Mouse (Mus musculus) hindbrain, embryonic 13.5 days (tissue): ENCODE results near the gene Kmo. TPM values are rescaled to one million over a fixed set of nuclear protein-coding genes. Genes with fewer than 3 reads are reported as not detected.

Experiments used
- polyA plus RNA-seq: library from polyadenylated mRNA; unstranded; fragments of >200 nt; fragmentation: Nextera tagmentation; extraction: Ambion mirVana; gene quantifications from 2 replicates; pipeline ENCODE4 v1.2.1, GENCODE M21; 2015

Kmo gene
- polyA plus RNA-seq, 1 experiment from 2014 or later, result 0.18 TPM

Other genes with a start within 250 kb of the Kmo start
- 27.1 and 28.9 TPM in 2 replicates for gene Rgs7, start 127.9 kb upstream of the Kmo start, polyA plus RNA-seq
- gene Fh1, start 5.3 kb downstream of the Kmo start, polyA plus RNA-seq, result 83.4 and 84.5 TPM in 2 replicates
- 5.4 and 6.8 TPM in 2 replicates for gene Opn3, start 72.4 kb downstream of the Kmo start, polyA plus RNA-seq
- 3.0 and 3.3 TPM in 2 replicates for gene Chml, start 72.5 kb downstream of the Kmo start, polyA plus RNA-seq
- not detected in 2 replicates for gene Wdr64, start 78.2 kb downstream of the Kmo start, polyA plus RNA-seq